Mouse (Mus musculus) CH12.LX (cell line): ENCODE results near the gene Ndufa4. TPM values are rescaled to one million over a fixed set of nuclear protein-coding genes. Genes with fewer than 3 reads are reported as not detected.

ENCODE experiments used
- DNase-seq: peaks from one replicate; pipeline ENCODE4 v3.0.0-alpha.2; 2013; ENCODE audit errors: extremely low read depth
- H3K27ac ChIP-seq: 2 replicates; pipeline ENCODE4 v1.5.1; 2012; ENCODE audit warnings: low read depth, mild to moderate bottlenecking, control low read depth, moderate library complexity; ENCODE audit not compliant: insufficient read depth
- H3K27me3 ChIP-seq: replicated peaks from 2 replicates; pipeline ENCODE3; 2012; ENCODE audit warnings: inconsistent platforms
- H3K36me3 ChIP-seq, 2 experiments: replicated peaks in 1 of 2; 2 replicates each; pipeline versions ENCODE3 to v1.6.1; 2012; ENCODE audit warnings: inconsistent platforms in 1 of 2, low read length in 1 of 2, mild to moderate bottlenecking in 1 of 2, mixed read lengths in 1 of 2, moderate library complexity in 1 of 2; ENCODE audit not compliant: control insufficient read depth in 1 of 2, insufficient read depth in 1 of 2
- H3K4me1 ChIP-seq, 2 experiments: 2 replicates each; pipeline ENCODE4 v1.6.1; 2012; ENCODE audit warnings: inconsistent platforms in 1 of 2, moderate library complexity in 1 of 2; ENCODE audit not compliant: insufficient read depth in 2 of 2, control insufficient read depth in 1 of 2
- H3K4me2 ChIP-seq: 2 replicates; pipeline ENCODE4 v1.6.1; 2012; ENCODE audit warnings: low read depth, mild to moderate bottlenecking, control low read depth; ENCODE audit not compliant: poor library complexity, insufficient read depth, severe bottlenecking
- H3K4me3 ChIP-seq, 3 experiments: fragments of 150-350 bp in 1 of 3; sonication (generic) in 1 of 3; replicated peaks in 1 of 3; 2 replicates each; pipeline versions ENCODE3 to v1.5.1; 2011 to 2012; ENCODE audit warnings: low read depth in 2 of 3, low read length in 2 of 3, mild to moderate bottlenecking in 2 of 3, moderate library complexity in 2 of 3, control low read depth in 1 of 3, improper control_type of control experiment in 1 of 3, inconsistent platforms in 1 of 3, mixed read lengths in 1 of 3; ENCODE audit not compliant: poor library complexity in 1 of 3
- H3K79me2 ChIP-seq: replicated peaks from 2 replicates; pipeline ENCODE4 v1.6.1; 2012; ENCODE audit warnings: mild to moderate bottlenecking, moderate library complexity; ENCODE audit not compliant: control insufficient read depth, poor library complexity, insufficient read depth, severe bottlenecking; ENCODE audit errors: extremely low read depth
- H3K9ac ChIP-seq: 2 replicates; pipeline ENCODE4 v1.6.1; 2012; ENCODE audit warnings: low read depth, mild to moderate bottlenecking, control low read depth, moderate library complexity; ENCODE audit not compliant: insufficient read depth
- H3K9me3 ChIP-seq: replicated peaks from 2 replicates; pipeline ENCODE3; 2012; ENCODE audit warnings: low read length, inconsistent platforms, mixed read lengths
- ELF1 ChIP-seq: IDR thresholded peaks from 2 replicates; pipeline ENCODE4 v1.6.1; 2014; ENCODE audit warnings: low read depth, mild to moderate bottlenecking, inconsistent platforms, low read length, improper control_type of control experiment
- HCFC1 ChIP-seq: IDR thresholded peaks from 2 replicates; pipeline ENCODE4 v1.6.1; 2012; ENCODE audit warnings: low read depth, mild to moderate bottlenecking, inconsistent platforms, low read length, improper control_type of control experiment
- IRF4 ChIP-seq: IDR thresholded peaks from 2 replicates; pipeline ENCODE4 v1.6.1; 2014; ENCODE audit warnings: low read depth, mild to moderate bottlenecking, inconsistent platforms, low read length, improper control_type of control experiment
- KAT2A ChIP-seq: IDR thresholded peaks from 2 replicates; pipeline ENCODE4 v1.6.1; 2012; ENCODE audit warnings: low read length, improper control_type of control experiment, inconsistent platforms; ENCODE audit not compliant: insufficient replicate concordance
- MAFK ChIP-seq: IDR thresholded peaks from 2 replicates; pipeline ENCODE4 v1.6.1; 2011; ENCODE audit warnings: low read length, improper control_type of control experiment; ENCODE audit not compliant: insufficient replicate concordance
- MAZ ChIP-seq: IDR thresholded peaks from 2 replicates; pipeline ENCODE4 v1.6.1; 2012; ENCODE audit warnings: low read depth, mild to moderate bottlenecking, inconsistent platforms, low read length, improper control_type of control experiment, moderate library complexity
- MYC ChIP-seq: IDR thresholded peaks from 2 replicates; pipeline ENCODE4 v1.6.1; 2011; ENCODE audit warnings: low read depth, mild to moderate bottlenecking, improper control_type of control experiment, low read length
- NELFE ChIP-seq: IDR thresholded peaks from 2 replicates; pipeline ENCODE4 v1.6.1; 2011; ENCODE audit warnings: low read depth, low read length, improper control_type of control experiment
- NRF1 ChIP-seq: IDR thresholded peaks from 2 replicates; pipeline ENCODE4 v1.6.1; 2014; ENCODE audit warnings: low read depth, mild to moderate bottlenecking, inconsistent platforms, low read length, improper control_type of control experiment, moderate library complexity
- POLR2A ChIP-seq: IDR thresholded peaks from 2 replicates; pipeline ENCODE4 v1.6.1; 2011; ENCODE audit warnings: low read depth, mild to moderate bottlenecking, improper control_type of control experiment, low read length
- POLR2AphosphoS2 ChIP-seq: IDR thresholded peaks from 2 replicates; pipeline ENCODE4 v1.6.1; 2011; ENCODE audit warnings: low read depth, low read length, improper control_type of control experiment
- RCOR1 ChIP-seq: conservative IDR thresholded peaks from 2 replicates; pipeline ENCODE4 v1.6.1; 2012; ENCODE audit warnings: low read depth, mild to moderate bottlenecking, inconsistent platforms, low read length, improper control_type of control experiment
- SIN3A ChIP-seq: IDR thresholded peaks from 2 replicates; pipeline ENCODE4 v1.6.1; 2012; ENCODE audit warnings: low read length, improper control_type of control experiment, inconsistent platforms
- SMC3 ChIP-seq: IDR thresholded peaks from 2 replicates; pipeline ENCODE4 v1.6.1; 2011; ENCODE audit warnings: low read depth, low read length, improper control_type of control experiment
- TBP ChIP-seq: conservative IDR thresholded peaks from 2 replicates; pipeline ENCODE4 v1.6.1; 2011; ENCODE audit warnings: low read depth, low read length, improper control_type of control experiment
- TCF12 ChIP-seq: IDR thresholded peaks from 2 replicates; pipeline ENCODE4 v1.6.1; 2014; ENCODE audit warnings: low read depth, mild to moderate bottlenecking, inconsistent platforms, low read length, improper control_type of control experiment
- UBTF ChIP-seq: IDR thresholded peaks from 2 replicates; pipeline ENCODE4 v1.6.1; 2012; ENCODE audit warnings: low read depth, mild to moderate bottlenecking, inconsistent platforms, low read length, improper control_type of control experiment, moderate library complexity
- USF2 ChIP-seq: conservative IDR thresholded peaks from 2 replicates; pipeline ENCODE4 v1.6.1; 2011; ENCODE audit warnings: low read depth, low read length, improper control_type of control experiment
- ZMIZ1 ChIP-seq: IDR thresholded peaks from 2 replicates; pipeline ENCODE4 v1.6.1; 2012; ENCODE audit warnings: low read depth, mild to moderate bottlenecking, inconsistent platforms, low read length, improper control_type of control experiment
- ZNF384 ChIP-seq: IDR thresholded peaks from 2 replicates; pipeline ENCODE4 v1.6.1; 2012; ENCODE audit warnings: low read depth, low read length, improper control_type of control experiment, inconsistent platforms
- dilution Hi-C: fragments of 300-500 bp; cut with MboI; formaldehyde crosslinking; loops from 2 replicates; pipeline ENCODE4 v1.14.3; 2020; ENCODE audit warnings: low sequenced_read_pairs; ENCODE audit not compliant: extremely low pct_unique_long_range_greater_than_20kb, extremely low pct_ligation_motif_present
- in situ Hi-C: fragments of 300-500 bp; cut with MboI; formaldehyde crosslinking; loops from 3 replicates; pipeline ENCODE4 v1.14.3; 2019; ENCODE audit warnings: low sequenced_read_pairs, low pct_ligation_motif_present, low pct_unique_long_range_greater_than_20kb, mixed read lengths
- polyA plus RNA-seq: library from polyadenylated mRNA; unstranded; fragments of >175 nt; gene quantifications from 2 replicates; pipeline ENCODE4 v1.2.1, GENCODE M21; 2012; ENCODE audit warnings: low read depth; ENCODE audit not compliant: insufficient read length
- total RNA-seq, 2 experiments: library from RNA; depleted of rRNA; stranded (reverse); fragments of 300-350 nt in 1 of 2; fragments of >200 nt in 1 of 2; gene quantifications; 2 replicates each; pipeline ENCODE4 v1.2.3; 2012 to 2014

The Ndufa4 gene
- total and polyA plus RNA-seq, 3 experiments: 381 to 887 (median 490) TPM

DNA sequence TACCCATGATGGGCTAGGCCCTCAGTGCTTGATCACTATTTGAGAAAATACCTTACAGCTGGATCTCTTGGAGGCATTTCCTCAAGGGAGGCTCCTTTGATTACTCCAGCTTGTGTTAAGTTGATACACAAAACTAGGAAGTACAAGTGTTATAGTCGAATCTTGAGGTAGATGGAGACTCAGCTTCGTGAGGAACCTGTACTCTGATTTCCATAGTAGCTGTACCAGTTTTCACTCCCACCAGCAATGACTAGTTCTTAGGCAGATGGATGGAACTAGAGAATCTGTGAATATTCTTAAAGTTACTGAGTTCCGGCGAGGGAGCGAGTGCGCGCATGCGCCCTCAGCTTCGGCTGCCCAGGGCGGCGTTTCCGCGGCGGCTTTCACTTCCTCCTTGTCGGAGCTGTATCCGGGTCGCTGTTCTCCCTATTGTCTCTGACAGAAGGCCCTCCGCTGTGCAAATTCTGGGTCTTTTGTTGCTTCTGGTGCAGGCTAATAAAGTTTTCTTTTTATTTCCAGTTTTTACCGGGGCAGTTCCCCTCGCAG, 18.3 kb upstream of the Ndufa4 start:
- H3K79me2 ChIP-seq: peaks cover 9% of the 10 kb centered on the region
- dilution Hi-C loops: no loop called here

GRCm38 (mm10) chr6:11908170-11908569, 873 bp upstream of the Ndufa4 start:
- H3K4me3 ChIP-seq: peak overlapping the region; percentile 83 to 93 (median 86)
- peaks cover 27% of the 10 kb centered on the region for H3K79me2 ChIP-seq
- peak; percentile 18 for DNase-seq
- H3K27me3 ChIP-seq: no peaks in the 10 kb centered on the region
- TF ChIP-seq ZMIZ1: no peak
- 0 out of 2 replicates have a peak, but pooled peaks have one; percentile 16 for TF ChIP-seq TBP
- TF ChIP-seq, all 38 proteins: peak for 1
- H3K9ac ChIP-seq: peak overlapping the region; percentile 92
- H3K9me3 ChIP-seq: no peaks in the 10 kb centered on the region
- H3K4me1 ChIP-seq: peaks cover 0 to 31% of the 10 kb centered on the region in 2 experiments; a peak in 2 of 4 replicates
- H3K4me2 ChIP-seq: peak overlapping the region; percentile 44
- H3K27ac ChIP-seq: no peak overlapping the region
- in situ Hi-C loops (no loop called here), dilution Hi-C loops (no loop called here)
- peaks cover 6 to 24% of the 10 kb centered on the region in 2 experiments for H3K36me3 ChIP-seq

More for the DNA sequence above, 18.3 kb upstream of the Ndufa4 start:
- H3K4me2 ChIP-seq: peak overlapping the region; percentile 98
- peak; percentile 87 for DNase-seq
- peak overlapping the region; percentile 98 for H3K9ac ChIP-seq
- peak overlapping the region; percentile 60 for H3K27ac ChIP-seq
- peaks cover 0 to 15% of the 10 kb centered on the region in 2 experiments; a peak in 2 of 4 replicates for H3K4me1 ChIP-seq
- TF ChIP-seq TBP (peak; percentile 74), POLR2A (peak; percentile 89), ELF1 (peak; percentile 91), HCFC1 (peak; percentile 79), MYC (0 out of 2 replicates have a peak, but pooled peaks have one; percentile 22), IRF4 (peak; percentile 92), TCF12 (peak; percentile 70), POLR2AphosphoS2 (peak; percentile 68; the same call in 1 of the 2 replicates), ZMIZ1 (peak; percentile 62; the same call in 1 of the 2 replicates), NELFE (peak; percentile 90), NRF1 (peak; percentile 86), UBTF (0 out of 2 replicates have a peak, but pooled peaks have one; percentile 13), RCOR1 (no peak), SMC3 (no peak), USF2 (no peak), KAT2A (peak; percentile 61; the same call in 1 of the 2 replicates), SIN3A (peak; percentile 79), MAFK (no peak), ZNF384 (no peak), MAZ (no peak)
- TF ChIP-seq, all 38 proteins: peak for 14
- peaks cover 3 to 19% of the 10 kb centered on the region in 2 experiments for H3K36me3 ChIP-seq
- peaks cover 2% of the 10 kb centered on the region for H3K9me3 ChIP-seq
- H3K4me3 ChIP-seq: peak overlapping the region; percentile 83 to 95 (median 85)
- H3K27me3 ChIP-seq: no peaks in the 10 kb centered on the region
- in situ Hi-C loops: no loop called here
